Mouse (Mus musculus): Measurements from ENCODE around the gene Mrpl52.

DNA sequence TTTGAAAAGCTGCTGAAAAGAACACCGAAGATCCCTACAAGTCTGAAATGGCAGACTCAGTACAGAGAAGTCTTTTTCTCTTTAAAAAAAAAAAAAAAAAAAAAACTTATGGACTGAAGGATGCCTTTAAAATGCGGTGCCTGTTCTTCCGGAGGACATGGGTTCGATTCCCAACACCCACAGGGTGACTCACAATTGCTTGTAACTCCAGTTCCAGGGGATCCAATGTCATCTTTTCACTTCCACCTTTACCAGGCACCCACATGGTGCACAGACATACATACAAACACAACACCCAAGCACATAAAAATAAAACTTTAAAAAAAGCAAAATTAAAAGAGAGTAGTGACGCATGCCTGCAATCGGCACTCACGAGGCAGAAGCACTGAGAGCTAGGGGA, 987 bp downstream of the Mrpl52 start:
- TF ChIP-seq CTCF (conservative IDR thresholded peaks at IDR 0.05; ENCODE audit: low read length) (no peak), POU5F1 (IDR thresholded peaks at IDR 0.05; ENCODE audit: borderline replicate concordance, low read length) (no peak)

Data from E14TG2a.4 (cell line).